Mouse (Mus musculus) MEL (cell line): ENCODE data around the gene Fam131c. TPM values are rescaled to one million over a fixed set of nuclear protein-coding genes. Genes with fewer than 3 reads are reported as not detected.

ENCODE experiments used
- DNase-seq: peaks from one replicate; pipeline ENCODE4 v3.0.0; 2011; ENCODE audit warnings: low read depth, low spot score
- H3K27ac ChIP-seq: 2 replicates; pipeline ENCODE4 v1.5.1; 2012; ENCODE audit warnings: low read depth, mild to moderate bottlenecking, control low read depth, low read length, moderate library complexity; ENCODE audit not compliant: control insufficient read depth
- H3K27me3 ChIP-seq, 2 experiments: fragments of 150-350 bp in 1 of 2; sonication (generic) in 1 of 2; 2 replicates each; pipeline ENCODE4 v1.6.1; 2012; ENCODE audit warnings: low read length in 2 of 2, mild to moderate bottlenecking in 2 of 2, improper control_type of control experiment in 1 of 2, moderate library complexity in 1 of 2; ENCODE audit not compliant: insufficient read depth in 2 of 2, control insufficient read depth in 1 of 2
- H3K36me3 ChIP-seq, 2 experiments: 2 replicates each; pipeline ENCODE4 v1.6.1; 2012 to 2014; ENCODE audit warnings: low read length in 2 of 2, improper control_type of control experiment in 1 of 2, inconsistent platforms in 1 of 2, mild to moderate bottlenecking in 1 of 2; ENCODE audit not compliant: insufficient read depth in 2 of 2, control insufficient read depth in 1 of 2
- H3K4me1 ChIP-seq, 2 experiments: fragments of 150-350 bp in 1 of 2; sonication (generic) in 1 of 2; 2 replicates each; pipeline ENCODE4 v1.6.1; 2012; ENCODE audit warnings: low read length in 2 of 2, improper control_type of control experiment in 1 of 2, mild to moderate bottlenecking in 1 of 2; ENCODE audit not compliant: insufficient read depth in 2 of 2, control insufficient read depth in 1 of 2
- H3K4me3 ChIP-seq, 2 experiments: fragments of 150-350 bp in 1 of 2; sonication (generic) in 1 of 2; 2 replicates each; pipeline ENCODE4 v1.5.1; 2012; ENCODE audit warnings: low read depth in 2 of 2, low read length in 2 of 2, mild to moderate bottlenecking in 2 of 2, moderate library complexity in 2 of 2, control low read depth in 1 of 2, improper control_type of control experiment in 1 of 2; ENCODE audit not compliant: control insufficient read depth in 1 of 2, insufficient read depth in 1 of 2
- H3K79me2 ChIP-seq: 2 replicates; pipeline ENCODE4 v1.6.1; 2012; ENCODE audit warnings: mild to moderate bottlenecking, low read length, moderate library complexity; ENCODE audit not compliant: control insufficient read depth, poor library complexity, insufficient read depth
- H3K9ac ChIP-seq: 2 replicates; pipeline ENCODE4 v1.6.1; 2012; ENCODE audit warnings: low read depth, mild to moderate bottlenecking, control low read depth, low read length, moderate library complexity; ENCODE audit not compliant: control insufficient read depth, poor library complexity, severe bottlenecking
- H3K9me3 ChIP-seq: fragments of 150-350 bp; sonication (generic); replicated peaks from 2 replicates; pipeline ENCODE4 v1.6.1; 2012; ENCODE audit warnings: mild to moderate bottlenecking, low read length, improper control_type of control experiment, moderate library complexity; ENCODE audit not compliant: insufficient read depth
- CHD1 ChIP-seq: IDR thresholded peaks from 2 replicates; pipeline ENCODE4 v1.6.1; 2012; ENCODE audit warnings: low read depth, mild to moderate bottlenecking, inconsistent platforms, low read length, improper control_type of control experiment
- CHD2 ChIP-seq: IDR thresholded peaks from 2 replicates; pipeline ENCODE4 v1.6.1; 2011; ENCODE audit warnings: low read length, improper control_type of control experiment
- E2F4 ChIP-seq: IDR thresholded peaks from 2 replicates; pipeline ENCODE4 v1.6.1; 2011; ENCODE audit warnings: low read depth, low read length, improper control_type of control experiment, borderline replicate concordance
- GATA1 ChIP-seq: IDR thresholded peaks from 2 replicates; pipeline ENCODE4 v1.6.1; 2011; ENCODE audit warnings: low read depth, low read length, improper control_type of control experiment
- HCFC1 ChIP-seq: IDR thresholded peaks from 2 replicates; pipeline ENCODE4 v1.6.1; 2012; ENCODE audit warnings: low read depth, mild to moderate bottlenecking, inconsistent platforms, low read length, improper control_type of control experiment, moderate library complexity
- JUND ChIP-seq: IDR thresholded peaks from 2 replicates; pipeline ENCODE4 v1.6.1; 2011; ENCODE audit warnings: low read depth, mild to moderate bottlenecking, improper control_type of control experiment, low read length
- MAFK ChIP-seq: IDR thresholded peaks from 2 replicates; pipeline ENCODE4 v1.6.1; 2011; ENCODE audit warnings: low read depth, mild to moderate bottlenecking, low read length, improper control_type of control experiment, borderline replicate concordance
- MEF2A ChIP-seq: IDR thresholded peaks from 2 replicates; pipeline ENCODE4 v1.6.1; 2014; ENCODE audit warnings: low read depth, mild to moderate bottlenecking, inconsistent platforms, low read length, improper control_type of control experiment; ENCODE audit not compliant: poor library complexity, insufficient replicate concordance, severe bottlenecking; ENCODE audit errors: extremely low read depth
- MXI1 ChIP-seq: IDR thresholded peaks from 2 replicates; pipeline ENCODE4 v1.6.1; 2011; ENCODE audit warnings: mild to moderate bottlenecking, low read depth, low read length, improper control_type of control experiment
- MYB ChIP-seq: IDR thresholded peaks from 2 replicates; pipeline ENCODE4 v1.6.1; 2011; ENCODE audit warnings: mild to moderate bottlenecking, low read depth, low read length, improper control_type of control experiment
- MYC ChIP-seq: IDR thresholded peaks from 2 replicates; pipeline ENCODE4 v1.6.1; 2011; ENCODE audit warnings: low read depth, mild to moderate bottlenecking, low read length, improper control_type of control experiment, moderate library complexity
- NRF1 ChIP-seq: IDR thresholded peaks from 2 replicates; pipeline ENCODE4 v1.6.1; 2014; ENCODE audit warnings: low read depth, mild to moderate bottlenecking, inconsistent platforms, low read length, improper control_type of control experiment, moderate library complexity; ENCODE audit not compliant: poor library complexity, insufficient read depth, severe bottlenecking
- POLR2A ChIP-seq, 2 experiments: IDR thresholded peaks; 2 replicates each; pipeline ENCODE4 v1.6.1; 2011 to 2012; ENCODE audit warnings: low read length in 2 of 2, mild to moderate bottlenecking in 2 of 2, control low read depth in 1 of 2, improper control_type of control experiment in 1 of 2, low read depth in 1 of 2, moderate library complexity in 1 of 2; ENCODE audit not compliant: control insufficient read depth in 1 of 2, insufficient read depth in 1 of 2, poor library complexity in 1 of 2
- RAD21 ChIP-seq: IDR thresholded peaks from 2 replicates; pipeline ENCODE4 v1.6.1; 2011; ENCODE audit warnings: mild to moderate bottlenecking, low read depth, low read length, improper control_type of control experiment
- RCOR1 ChIP-seq: IDR thresholded peaks from 2 replicates; pipeline ENCODE4 v1.6.1; 2012; ENCODE audit warnings: low read depth, mild to moderate bottlenecking, inconsistent platforms, low read length, improper control_type of control experiment
- SIN3A ChIP-seq: IDR thresholded peaks from 2 replicates; pipeline ENCODE4 v1.6.1; 2012; ENCODE audit warnings: low read length, improper control_type of control experiment, inconsistent platforms
- TAL1 ChIP-seq: IDR thresholded peaks from 2 replicates; pipeline ENCODE4 v1.6.1; 2012; ENCODE audit warnings: mild to moderate bottlenecking, inconsistent platforms, low read length, moderate library complexity, mixed read lengths
- TCF12 ChIP-seq: IDR thresholded peaks from 2 replicates; pipeline ENCODE4 v1.6.1; 2014; ENCODE audit warnings: low read depth, mild to moderate bottlenecking, inconsistent platforms, low read length, improper control_type of control experiment, moderate library complexity
- ZC3H11A ChIP-seq: IDR thresholded peaks from 2 replicates; pipeline ENCODE4 v1.6.1; 2012; ENCODE audit warnings: low read depth, mild to moderate bottlenecking, inconsistent platforms, low read length, improper control_type of control experiment
- ZMIZ1 ChIP-seq: IDR thresholded peaks from 2 replicates; pipeline ENCODE4 v1.6.1; 2012; ENCODE audit warnings: low read depth, mild to moderate bottlenecking, inconsistent platforms, low read length, improper control_type of control experiment, moderate library complexity
- ZNF384 ChIP-seq: IDR thresholded peaks from 2 replicates; pipeline ENCODE4 v1.6.1; 2012; ENCODE audit warnings: low read depth, mild to moderate bottlenecking, inconsistent platforms, low read length, improper control_type of control experiment
- polyA plus RNA-seq, 2 experiments: library from polyadenylated mRNA; stranded (reverse) in 1 of 2; unstranded in 1 of 2; fragments of >175 nt in 1 of 2; fragments of >200 nt in 1 of 2; gene quantifications; 2 replicates each; pipeline versions ENCODE4 v1.2.1 to v1.2.4; 2012; ENCODE audit warnings: low replicate concordance in 2 of 2, low read depth in 1 of 2; ENCODE audit not compliant: insufficient read length in 2 of 2, insufficient read depth in 1 of 2, missing spikeins in 1 of 2
- total RNA-seq: library from RNA; depleted of rRNA; stranded (reverse); fragments of 300-350 nt; gene quantifications from 2 replicates; pipeline ENCODE4 v1.2.3, GENCODE M21; 2012

Gene Fam131c
- total and polyA plus RNA-seq, 3 experiments = not detected

GRCm38 (mm10) chr4:141351972-141352371 is 16.0 kb upstream of the Fam131c start:
- no peaks in the 10 kb centered on the region for H3K4me1 ChIP-seq
- H3K27me3 ChIP-seq = no peaks in the 10 kb centered on the region
- no peak for TF ChIP-seq MXI1
- TF ChIP-seq MEF2A = no peak
- no peak for TF ChIP-seq SIN3A
- no peak for TF ChIP-seq CHD2
- TF ChIP-seq JUND = no peak
- TF ChIP-seq NRF1 = no peak
- TF ChIP-seq RAD21 = no peak
- no peak for TF ChIP-seq ZNF384
- TF ChIP-seq MYC = no peak
- no peak for TF ChIP-seq ZMIZ1
- TF ChIP-seq ZC3H11A = no peak
- no peaks in the 10 kb centered on the region for H3K79me2 ChIP-seq
- H3K9ac ChIP-seq = no peak overlapping the region
- no peak overlapping the region for H3K4me3 ChIP-seq
- H3K36me3 ChIP-seq = no peaks in the 10 kb centered on the region
- H3K27ac ChIP-seq = no peak overlapping the region
- DNase-seq = no peak
- no peaks in the 10 kb centered on the region for H3K9me3 ChIP-seq

- H3K79me2 ChIP-seq = no peaks in the 10 kb centered on the region
- H3K9ac ChIP-seq = no peak overlapping the region
- H3K27ac ChIP-seq = no peak overlapping the region
- no peaks in the 10 kb centered on the region for H3K36me3 ChIP-seq
- no peaks in the 10 kb centered on the region for H3K27me3 ChIP-seq
- DNase-seq = no peak
- H3K9me3 ChIP-seq = no peaks in the 10 kb centered on the region
- H3K4me1 ChIP-seq = no peaks in the 10 kb centered on the region
- no peak for TF ChIP-seq CHD2
- no peak for TF ChIP-seq TAL1
- no peak for TF ChIP-seq TCF12
- TF ChIP-seq SIN3A = no peak
- no peak for TF ChIP-seq JUND
- TF ChIP-seq GATA1 = no peak
- no peak for TF ChIP-seq CHD1
- no peak for TF ChIP-seq ZC3H11A
- no peak for TF ChIP-seq HCFC1
- no peak for TF ChIP-seq MEF2A
- TF ChIP-seq E2F4 = no peak
- TF ChIP-seq MYB = no peak
- TF ChIP-seq POLR2A (IDR thresholded peaks at IDR 0.05; ENCODE audit: control insufficient read depth in 1 of 2, insufficient read depth in 1 of 2, low read depth in 1 of 2, low read length in 2 of 2, poor library complexity in 1 of 2) = no peak
- no peak for TF ChIP-seq MAFK
- no peak for TF ChIP-seq RCOR1
- no peak overlapping the region for H3K4me3 ChIP-seq
Measured at GRCm38 (mm10) chr4:141352986-141353385, 15.0 kb upstream of the Fam131c start.
